Mouse (Mus musculus): Measurements from ENCODE around the gene Ifnab.

DNA sequence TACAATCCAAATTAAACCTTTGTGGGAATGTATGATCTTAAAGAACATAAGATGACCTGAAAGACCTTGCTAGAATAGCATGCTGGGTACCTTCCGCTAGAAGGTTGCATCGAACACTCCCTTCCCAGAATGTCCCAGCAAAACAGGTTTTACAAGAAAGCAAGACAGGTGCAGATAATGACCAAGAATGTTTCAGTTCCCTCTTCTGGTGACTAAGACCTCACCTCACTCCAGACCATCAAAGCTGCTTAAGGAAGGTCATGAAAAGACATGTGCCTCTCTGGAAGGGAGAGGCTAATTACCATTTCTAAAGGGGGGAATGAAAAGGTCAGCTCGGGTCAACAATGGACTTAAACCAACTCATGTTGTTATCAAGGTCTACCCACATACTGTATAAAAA is 37.5 kb downstream of the Ifnab start:
- no peak for TF ChIP-seq GATA1 (IDR thresholded peaks at IDR 0.05; ENCODE audit: borderline replicate concordance, low read length)
- TF ChIP-seq FLI1 (IDR thresholded peaks at IDR 0.05; ENCODE audit: low read length), result no peak

Measured in megakaryocyte, embryonic 14.5 days (primary cell).